Mouse (Mus musculus): ENCODE data around the gene Slc2a9. TPM values are rescaled to one million over a fixed set of nuclear protein-coding genes. Genes with fewer than 3 reads are reported as not detected.

The Slc2a9 gene
- polyA plus RNA-seq, 1 experiment from 2014 or later, result 0.48 TPM

GRCm38 (mm10) chr5:38309795-38310194 lies 193.1 kb downstream of the Slc2a9 start:
- Histone ChIP-seq H3K27ac (ENCODE audit: low read depth, low read length) (no peak overlapping the region), H3K4me1 (ENCODE audit: control insufficient read depth, insufficient read depth, low read length) (no peaks in the 10 kb centered on the region), H3K9ac (ENCODE audit: low read length) (no peak overlapping the region), H3K36me3 (ENCODE audit: control insufficient read depth, insufficient read depth, low read length) (no peaks in the 10 kb centered on the region), H3K4me3 (ENCODE audit: low read depth, low read length) (no peak overlapping the region), H3K27me3 (replicated peaks; ENCODE audit: control insufficient read depth, insufficient read depth, low read length) (no peaks in the 10 kb centered on the region), H3K9me3 (replicated peaks; ENCODE audit: control insufficient read depth, low read length) (no peaks in the 10 kb centered on the region), H3K4me2 (ENCODE audit: low read length) (no peak overlapping the region)
- 67% methylated on average over 3 of the region's 3 CpGs for WGBS
- DNase-seq (ENCODE audit: low spot score) (no peak), ATAC-seq (no peak)

- Histone ChIP-seq H3K4me3 (ENCODE audit: low read depth, low read length) (no peak overlapping the region), H3K9me3 (replicated peaks; ENCODE audit: control insufficient read depth, low read length) (no peaks in the 10 kb centered on the region), H3K27me3 (replicated peaks; ENCODE audit: control insufficient read depth, insufficient read depth, low read length) (no peaks in the 10 kb centered on the region), H3K36me3 (ENCODE audit: control insufficient read depth, insufficient read depth, low read length) (no peaks in the 10 kb centered on the region), H3K9ac (ENCODE audit: low read length) (no peak overlapping the region), H3K4me1 (ENCODE audit: control insufficient read depth, insufficient read depth, low read length) (no peaks in the 10 kb centered on the region), H3K4me2 (ENCODE audit: low read length) (no peak overlapping the region), H3K27ac (ENCODE audit: low read depth, low read length) (no peak overlapping the region)
- DNase-seq (ENCODE audit: low spot score) (peak; percentile 56), ATAC-seq (no peak; the same call in 1 of the 2 replicates)
- WGBS, result 54% methylated on average over 5 of the region's 5 CpGs
Measured at GRCm38 (mm10) chr5:38308873-38309272, 194.1 kb downstream of the Slc2a9 start.

- Histone ChIP-seq H3K27me3 (replicated peaks; ENCODE audit: control insufficient read depth, insufficient read depth, low read length) (no peaks in the 10 kb centered on the region), H3K4me1 (ENCODE audit: control insufficient read depth, insufficient read depth, low read length) (no peaks in the 10 kb centered on the region), H3K9me3 (replicated peaks; ENCODE audit: control insufficient read depth, low read length) (no peaks in the 10 kb centered on the region), H3K4me2 (ENCODE audit: low read length) (peak overlapping the region; percentile 51), H3K9ac (ENCODE audit: low read length) (no peak overlapping the region), H3K36me3 (ENCODE audit: control insufficient read depth, insufficient read depth, low read length) (no peaks in the 10 kb centered on the region), H3K27ac (ENCODE audit: low read depth, low read length) (no peak overlapping the region), H3K4me3 (ENCODE audit: low read depth, low read length) (peak overlapping the region; percentile 25)
- DNase-seq (ENCODE audit: low spot score), result peak; percentile 93
- peak; percentile 93 for ATAC-seq
- WGBS, result 10% methylated on average over 26 of the region's 26 CpGs
Measured at GRCm38 (mm10) chr5:38307255-38308101, 195.5 kb downstream of the Slc2a9 start.

GRCm38 (mm10) chr5:38305241-38305640 lies 197.7 kb downstream of the Slc2a9 start:
- WGBS, result 90% methylated on average over 2 of the region's 2 CpGs
- ATAC-seq, result no peak
- DNase-seq (ENCODE audit: low spot score), result no peak

GRCm38 (mm10) chr5:38302651-38303050 lies 200.3 kb downstream of the Slc2a9 start:
- WGBS, result 27% methylated on average over 12 of the region's 12 CpGs
- H3K4me1 ChIP-seq (ENCODE audit: control insufficient read depth, insufficient read depth, low read length), result no peaks in the 10 kb centered on the region
- H3K9me3 ChIP-seq (replicated peaks; ENCODE audit: control insufficient read depth, low read length), result no peaks in the 10 kb centered on the region
- H3K4me2 ChIP-seq (ENCODE audit: low read length), result no peak overlapping the region
- DNase-seq (ENCODE audit: low spot score) (no peak), ATAC-seq (no peak)
- H3K9ac ChIP-seq (ENCODE audit: low read length), result no peak overlapping the region
- no peaks in the 10 kb centered on the region for H3K36me3 ChIP-seq (ENCODE audit: control insufficient read depth, insufficient read depth, low read length)
- H3K27me3 ChIP-seq (replicated peaks; ENCODE audit: control insufficient read depth, insufficient read depth, low read length), result no peaks in the 10 kb centered on the region
- H3K4me3 ChIP-seq (ENCODE audit: low read depth, low read length), result no peak overlapping the region
- no peak overlapping the region for H3K27ac ChIP-seq (ENCODE audit: low read depth, low read length)

More at GRCm38 (mm10) chr5:38305241-38305640, 197.7 kb downstream of the Slc2a9 start:
- H3K27ac ChIP-seq (ENCODE audit: low read depth, low read length), result no peak overlapping the region
- H3K27me3 ChIP-seq (replicated peaks; ENCODE audit: control insufficient read depth, insufficient read depth, low read length), result no peaks in the 10 kb centered on the region
- no peak overlapping the region for H3K4me3 ChIP-seq (ENCODE audit: low read depth, low read length)
- H3K4me2 ChIP-seq (ENCODE audit: low read length), result no peak overlapping the region
- H3K9me3 ChIP-seq (replicated peaks; ENCODE audit: control insufficient read depth, low read length), result no peaks in the 10 kb centered on the region
- no peak overlapping the region for H3K9ac ChIP-seq (ENCODE audit: low read length)
- no peaks in the 10 kb centered on the region for H3K36me3 ChIP-seq (ENCODE audit: control insufficient read depth, insufficient read depth, low read length)
- no peaks in the 10 kb centered on the region for H3K4me1 ChIP-seq (ENCODE audit: control insufficient read depth, insufficient read depth, low read length)

GRCm38 (mm10) chr5:38301761-38302411 lies 201.1 kb downstream of the Slc2a9 start:
- Histone ChIP-seq H3K4me3 (ENCODE audit: low read depth, low read length) (no peak overlapping the region), H3K27me3 (replicated peaks; ENCODE audit: control insufficient read depth, insufficient read depth, low read length) (no peaks in the 10 kb centered on the region), H3K36me3 (ENCODE audit: control insufficient read depth, insufficient read depth, low read length) (no peaks in the 10 kb centered on the region), H3K9me3 (replicated peaks; ENCODE audit: control insufficient read depth, low read length) (no peaks in the 10 kb centered on the region), H3K9ac (ENCODE audit: low read length) (no peak overlapping the region), H3K4me1 (ENCODE audit: control insufficient read depth, insufficient read depth, low read length) (no peaks in the 10 kb centered on the region), H3K27ac (ENCODE audit: low read depth, low read length) (no peak overlapping the region), H3K4me2 (ENCODE audit: low read length) (no peak overlapping the region)
- DNase-seq (ENCODE audit: low spot score) (no peak), ATAC-seq (no peak)
- 90% methylated on average over 12 of the region's 12 CpGs for WGBS

Other genes with a start within 250 kb of the Slc2a9 start
- gene Tmem128, start 243.0 kb downstream of the Slc2a9 start, polyA plus RNA-seq (2014; fragmentation: Nextera tagmentation; extraction: Ambion mirVana), result 108 and 109 TPM in 2 replicates
- not detected in 2 replicates for gene Otop1, start 227.2 kb downstream of the Slc2a9 start, polyA plus RNA-seq (2014; fragmentation: Nextera tagmentation; extraction: Ambion mirVana)
- gene Drd5, start 183.8 kb downstream of the Slc2a9 start, polyA plus RNA-seq (2014; fragmentation: Nextera tagmentation; extraction: Ambion mirVana), result 0.14 and 0.17 TPM in 2 replicates
- 184 and 203 TPM in 2 replicates for gene Wdr1, start 60.1 kb upstream of the Slc2a9 start, polyA plus RNA-seq (2014; fragmentation: Nextera tagmentation; extraction: Ambion mirVana)
- gene Zfp518b, start 181.7 kb upstream of the Slc2a9 start, polyA plus RNA-seq (2014; fragmentation: Nextera tagmentation; extraction: Ambion mirVana), result 39.4 and 45.8 TPM in 2 replicates

Measured in forebrain, embryonic 14.5 days (tissue).